Mouse (Mus musculus) stomach, postnatal 0 days (tissue): ENCODE measurements at regions not wholly inside any gene's neighbourhood (a gene's known extent, or its start where the extent isn't known, plus 50 kb on each side); places are given as distances from the start of the nearest gene placed in this dataset.
A peak's percentile ranks its signal among the peaks of the same experiment; 100 is the strongest.
"Not testable (repeated sequence)": the region's sequence is repeated elsewhere in the genome, so short reads cannot be mapped to it uniquely, and the experiment has no call there.

Experiments
- ATAC-seq: fragments of 200-750 bp; cut with Nextera tagmentation; 2 replicates; pipeline ENCODE4 v1.8.0; 2017; ENCODE audit not compliant: low FRiP score, low TSS enrichment
- DNase-seq: peaks from one replicate; pipeline ENCODE4 v3.0.0-alpha.2; 2016; ENCODE audit warnings: low spot score
- H3K27ac ChIP-seq: fragments of 300-500 bp; sonication (generic); replicated peaks from 2 replicates; pipeline ENCODE4 v1.5.1; 2014; ENCODE audit warnings: mild to moderate bottlenecking, control low read depth
- H3K27me3 ChIP-seq: fragments of 300-500 bp; sonication (generic); 2 replicates; pipeline ENCODE4 v1.6.1; 2014; ENCODE audit warnings: low read length; ENCODE audit not compliant: control insufficient read depth, insufficient read depth
- H3K36me3 ChIP-seq: fragments of 300-500 bp; sonication (generic); 2 replicates; pipeline ENCODE4 v1.6.1; 2014; ENCODE audit warnings: low read length, mixed read lengths; ENCODE audit not compliant: control insufficient read depth, insufficient read depth
- H3K4me1 ChIP-seq: fragments of 300-500 bp; sonication (generic); replicated peaks from 2 replicates; pipeline ENCODE4 v1.6.1; 2014; ENCODE audit warnings: antibody characterized with exemption; ENCODE audit not compliant: control insufficient read depth, insufficient read depth
- H3K4me2 ChIP-seq: fragments of 300-500 bp; sonication (generic); replicated peaks from 2 replicates; pipeline ENCODE4 v1.6.1; 2014; ENCODE audit warnings: low read depth, mild to moderate bottlenecking, control low read depth, moderate library complexity
- H3K4me3 ChIP-seq: fragments of 300-500 bp; sonication (generic); 2 replicates; pipeline ENCODE4 v1.5.1; 2014; ENCODE audit warnings: low read depth, low read length, control low read depth
- H3K9ac ChIP-seq: fragments of 300-500 bp; sonication (generic); 2 replicates; pipeline ENCODE4 v1.6.1; 2014; ENCODE audit warnings: mild to moderate bottlenecking, low read length, control low read depth, mixed read lengths
- H3K9me3 ChIP-seq: fragments of 300-500 bp; sonication (generic); 2 replicates; pipeline ENCODE4 v1.6.1; 2016; ENCODE audit warnings: low read length; ENCODE audit not compliant: control insufficient read depth
- CTCF ChIP-seq: IDR thresholded peaks from 2 replicates; pipeline ENCODE4 v1.5.1; 2016; ENCODE audit warnings: antibody characterized with exemption, low read depth, mild to moderate bottlenecking, moderate library complexity
- EP300 ChIP-seq: optimal IDR thresholded peaks from 2 replicates; pipeline ENCODE3; 2016; ENCODE audit warnings: antibody characterized with exemption
- WGBS: fragments of 180-500 bp; shearing (Covaris S2); extraction: QIAGEN DNeasy Blood & Tissue Kit; methylation state at CpG from one replicate; pipeline ENCODE4 v1.1.7; 2014; 5-methylcytosine and 5-hydroxymethylcytosine counted together

DNA sequence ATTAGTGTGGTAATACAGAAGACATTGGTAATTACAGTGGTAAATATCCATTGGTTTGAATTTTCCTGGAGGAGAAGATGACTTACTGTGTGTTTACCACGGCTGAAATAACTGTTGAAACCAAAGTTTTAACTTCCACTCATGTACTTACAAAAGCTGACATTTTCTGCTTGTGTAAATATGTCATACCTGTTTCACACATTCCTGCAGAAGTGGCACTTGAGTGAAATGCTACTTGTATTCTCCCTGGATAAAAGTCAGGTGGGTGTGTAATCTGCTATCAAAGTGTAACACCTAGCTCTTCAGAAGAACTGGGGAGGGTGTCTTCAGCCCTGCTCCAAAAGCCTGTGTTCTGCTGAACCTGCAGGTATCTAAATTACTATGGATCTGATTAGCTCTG is 816.3 kb downstream of the Tbl1xr1 start:
- Histone ChIP-seq H3K9me3 (no peaks in the 10 kb centered on the region), H3K4me2 (no peak overlapping the region), H3K27ac (no peak overlapping the region), H3K36me3 (no peaks in the 10 kb centered on the region), H3K9ac (no peak overlapping the region), H3K27me3 (no peaks in the 10 kb centered on the region), H3K4me3 (no peak overlapping the region), H3K4me1 (no peaks in the 10 kb centered on the region)
- TF ChIP-seq CTCF (no peak), EP300 (no peak)
- DNase-seq (no peak), ATAC-seq (no peak)
- WGBS = 46% methylated on average over 1 of the region's 1 CpGs

DNA sequence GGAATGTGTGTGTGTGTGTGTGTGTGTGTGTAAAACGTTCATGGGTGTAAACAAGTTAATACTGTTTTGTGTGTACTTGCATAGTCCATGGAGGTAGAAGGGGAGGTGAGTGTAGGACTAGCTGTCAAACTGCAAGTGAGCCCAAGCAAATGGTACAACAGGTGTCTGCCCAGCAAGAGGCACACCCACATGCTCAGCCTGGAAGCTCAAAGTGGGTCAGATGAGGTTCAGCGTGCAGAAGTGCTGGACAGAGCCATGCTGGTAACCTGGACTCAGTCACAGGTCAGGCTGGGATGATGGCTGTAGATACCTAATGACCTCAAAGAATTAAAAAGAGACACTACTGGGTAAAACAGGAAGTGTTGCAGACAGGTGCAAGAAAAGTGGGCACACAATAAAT is 821.2 kb downstream of the Tbl1xr1 start:
- Histone ChIP-seq H3K27ac (no peak overlapping the region), H3K9me3 (no peaks in the 10 kb centered on the region), H3K4me1 (no peaks in the 10 kb centered on the region), H3K9ac (no peak overlapping the region), H3K4me2 (no peak overlapping the region), H3K27me3 (no peaks in the 10 kb centered on the region), H3K4me3 (no peak overlapping the region), H3K36me3 (no peaks in the 10 kb centered on the region)
- ATAC-seq (no peak), DNase-seq (no peak)
- TF ChIP-seq CTCF (no peak), EP300 (no peak)
- WGBS = 40% methylated on average over 2 of the region's 2 CpGs

DNA sequence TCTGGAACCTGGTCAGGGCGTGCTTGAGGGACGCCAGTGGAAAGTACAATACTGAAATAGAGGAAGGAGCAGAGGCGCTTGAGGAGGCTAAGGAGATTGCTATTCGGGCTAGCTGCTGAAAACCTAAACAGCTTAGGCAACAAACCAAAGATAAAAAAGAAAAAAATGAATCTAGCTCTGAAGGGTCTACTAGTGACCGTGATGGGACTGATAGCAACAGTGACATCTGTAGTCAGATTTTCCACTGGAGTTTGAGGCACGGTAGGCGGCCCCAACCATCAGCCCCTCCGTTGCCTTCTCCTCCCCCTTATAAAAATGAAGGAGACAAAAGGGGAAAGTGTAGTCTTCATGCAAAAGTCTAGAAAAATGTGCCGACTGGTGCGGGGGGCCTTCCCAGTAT is 824.5 kb downstream of the Tbl1xr1 start:
- no peak for TF ChIP-seq EP300
- TF ChIP-seq CTCF = no peak
- Histone ChIP-seq H3K4me1 (no peaks in the 10 kb centered on the region), H3K4me3 (no peak overlapping the region), H3K9me3 (no peaks in the 10 kb centered on the region), H3K27me3 (no peaks in the 10 kb centered on the region), H3K36me3 (no peaks in the 10 kb centered on the region), H3K4me2 (no peak overlapping the region), H3K9ac (no peak overlapping the region), H3K27ac (no peak overlapping the region)
- 89% methylated on average over 10 of the region's 10 CpGs for WGBS
- ATAC-seq (no peak), DNase-seq (no peak)

DNA sequence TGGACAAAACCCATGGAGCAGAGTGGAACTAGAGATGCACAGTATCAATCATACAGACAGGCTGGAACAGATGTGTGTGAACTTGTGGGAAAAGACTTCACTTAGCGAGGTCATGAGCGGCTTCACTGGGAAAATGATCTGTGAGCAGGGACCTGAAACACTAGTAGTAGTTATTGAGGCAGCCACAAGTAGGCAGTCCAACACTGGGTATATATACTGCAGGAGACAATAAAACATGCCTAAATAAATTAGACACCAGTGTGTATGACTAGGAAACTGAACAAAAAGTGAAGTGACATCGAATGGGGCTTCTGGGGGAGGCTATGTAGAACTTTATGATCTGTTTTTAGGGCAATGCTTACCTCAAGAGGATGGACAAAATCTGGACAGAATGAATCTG is 852.5 kb downstream of the Tbl1xr1 start:
- H3K36me3 ChIP-seq = no peaks in the 10 kb centered on the region
- no peak for ATAC-seq
- H3K9me3 ChIP-seq = no peaks in the 10 kb centered on the region
- no peak for DNase-seq
- no peak overlapping the region for H3K4me2 ChIP-seq
- no peaks in the 10 kb centered on the region for H3K27me3 ChIP-seq
- no peak overlapping the region for H3K27ac ChIP-seq
- WGBS = 69% methylated on average over 3 of the region's 3 CpGs
- H3K4me3 ChIP-seq = no peak overlapping the region
- no peaks in the 10 kb centered on the region for H3K4me1 ChIP-seq
- H3K9ac ChIP-seq = no peak overlapping the region
- no peak for TF ChIP-seq EP300
- peak; percentile 43 for TF ChIP-seq CTCF

DNA sequence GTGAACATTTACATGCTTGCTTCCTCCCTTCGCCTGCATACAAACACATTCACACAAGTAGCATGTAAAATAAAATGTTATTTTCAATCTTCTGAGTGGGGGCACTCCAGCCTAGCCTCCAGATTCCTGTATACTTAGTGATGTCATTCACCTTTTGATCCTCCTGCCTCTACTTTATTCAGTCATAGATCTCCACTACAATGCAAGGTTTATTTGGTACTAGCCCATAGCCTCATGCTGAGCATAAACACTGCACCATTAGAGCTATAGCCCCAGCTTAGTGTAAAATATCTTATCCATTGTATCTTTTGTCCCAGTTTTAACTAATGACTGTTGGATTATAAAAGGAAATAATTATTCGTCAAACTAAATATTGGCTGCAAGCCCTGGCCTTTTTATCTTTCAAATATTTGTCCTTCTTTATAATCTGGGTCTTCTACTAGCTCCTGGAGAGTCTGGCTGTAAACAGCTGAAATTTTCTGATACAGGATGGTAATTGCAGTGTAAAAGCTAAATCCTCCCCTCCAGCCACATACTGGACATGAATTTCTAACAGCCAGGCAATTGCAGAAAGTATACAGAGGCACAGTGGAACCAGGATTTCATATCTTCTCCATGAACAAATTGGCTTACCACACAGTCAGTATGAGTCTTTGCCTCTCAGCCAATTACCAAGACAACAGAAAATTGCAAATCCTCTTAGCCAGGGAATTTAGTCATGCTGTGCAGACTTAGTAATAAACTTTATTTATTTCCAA is 853.5 kb downstream of the Tbl1xr1 start:
- Histone ChIP-seq H3K36me3 (no peaks in the 10 kb centered on the region), H3K4me1 (no peaks in the 10 kb centered on the region), H3K4me3 (no peak overlapping the region), H3K27ac (no peak overlapping the region), H3K27me3 (no peaks in the 10 kb centered on the region), H3K4me2 (no peak overlapping the region), H3K9ac (no peak overlapping the region), H3K9me3 (no peaks in the 10 kb centered on the region)
- 49% methylated on average over 2 of the region's 2 CpGs for WGBS
- no peak for DNase-seq
- ATAC-seq = no peak
- TF ChIP-seq CTCF (no peak), EP300 (no peak)

DNA sequence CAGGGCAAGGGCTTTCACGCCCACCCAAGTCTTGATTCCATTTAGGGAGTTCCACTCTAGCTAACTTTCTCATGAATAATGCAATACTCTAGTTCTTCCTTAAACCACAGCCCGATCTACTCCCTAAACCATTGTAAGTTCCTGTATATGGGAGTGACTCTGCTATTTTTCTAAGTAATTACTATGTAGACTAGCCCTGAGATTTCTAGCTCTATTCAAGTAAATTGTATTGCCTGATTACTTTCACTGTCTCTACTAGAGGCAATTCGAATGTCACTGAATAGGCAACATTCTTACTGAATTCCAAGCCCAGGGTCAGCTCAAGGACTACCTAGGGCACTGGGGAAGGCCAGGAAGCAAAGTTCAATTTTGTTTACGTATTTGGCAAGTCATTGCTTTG is 869.2 kb downstream of the Tbl1xr1 start:
- H3K9me3 ChIP-seq, DNase-seq, H3K4me2 ChIP-seq, H3K27ac ChIP-seq, H3K4me3 ChIP-seq, ATAC-seq, H3K27me3 ChIP-seq, H3K9ac ChIP-seq, H3K4me1 ChIP-seq, H3K36me3 ChIP-seq: not testable (repeated sequence)
- WGBS = 80% methylated on average over 4 of the region's 4 CpGs
